Mouse (Mus musculus) embryonic stem cell, embryonic (primary cell): Measurements from ENCODE around the gene Cnksr2.

Experiments
- CTCF ChIA-PET, 4 experiments: fragments of 300-600 bp in 2 of 4; fragments of 350-600 bp in 2 of 4; sonication (Branson Sonifier 250); formaldehyde crosslinking; loops; one replicate each; lab custom pipeline; 2022; ENCODE audit warnings: inconsistent platforms in 2 of 4; lab: Charles Lee
- POLR2A ChIA-PET, 4 experiments: fragments of 300-600 bp in 2 of 4; fragments of 350-600 bp in 2 of 4; sonication (Branson Sonifier 250); formaldehyde crosslinking; loops; one replicate each; lab custom pipeline; 2022; ENCODE audit warnings: antibody characterized with exemption in 4 of 4, inconsistent platforms in 1 of 4; lab: Charles Lee

The Cnksr2 gene

DNA sequence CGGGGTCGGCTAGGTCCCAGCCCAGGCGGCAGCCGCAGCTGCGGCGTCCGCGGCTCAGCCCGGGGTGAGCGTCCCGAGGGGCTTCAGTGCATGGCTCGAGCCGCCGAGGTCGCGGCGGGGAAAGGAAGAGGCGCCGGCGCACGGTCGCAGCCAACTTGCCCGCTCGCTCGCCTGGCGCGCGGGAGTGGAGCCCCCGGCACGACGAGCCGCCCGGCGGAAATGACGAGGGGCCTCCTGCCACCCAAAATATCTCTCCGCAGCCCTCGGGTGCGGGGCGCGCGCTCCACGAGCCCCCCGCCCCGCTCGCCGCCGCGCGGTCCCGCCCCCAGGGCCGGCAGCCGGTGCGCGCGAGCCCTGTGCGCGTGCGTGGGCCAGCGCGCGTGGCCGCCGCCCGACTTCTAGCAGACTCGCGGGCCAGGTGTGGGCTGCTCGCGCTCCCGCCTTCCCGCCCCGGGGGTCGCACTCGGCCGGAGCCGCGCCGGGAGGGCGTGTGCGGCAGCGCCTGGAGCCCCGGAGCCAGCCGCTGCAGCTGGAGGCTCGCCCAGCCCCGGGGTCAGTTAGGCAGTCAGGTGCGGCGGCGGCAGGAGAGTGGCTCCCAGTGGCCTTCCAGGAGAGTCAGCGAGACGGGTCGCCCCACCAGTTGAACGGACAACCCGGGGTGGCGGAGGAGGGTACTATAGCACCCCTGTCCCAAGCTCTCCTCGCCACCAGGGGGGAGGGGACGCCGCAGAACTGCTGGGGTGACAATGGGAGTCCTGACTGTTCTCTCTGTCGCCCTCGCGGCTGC lies at the start of gene Cnksr2:
TSS of gene Cnksr2 (minus strand) at position 238 of the 787 bp plus-strand sequence.
- ChIA-PET CTCF (no interaction called here), POLR2A (no interaction called here)

DNA sequence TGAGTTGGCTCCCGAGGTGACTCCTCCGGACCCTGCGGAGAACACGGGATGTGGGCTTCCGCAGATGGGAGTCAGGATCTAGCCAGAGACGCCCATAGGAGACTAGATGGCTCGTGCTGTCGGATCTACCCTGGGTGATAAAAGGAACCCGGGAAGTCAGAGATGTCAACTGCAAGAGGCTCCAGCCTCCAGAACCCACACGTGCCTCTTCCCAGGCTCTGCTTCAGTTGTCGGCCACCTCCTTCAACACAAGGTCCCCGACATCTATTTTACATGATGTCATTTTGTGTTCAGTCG lies 698 bp upstream of the Cnksr2 start:
- ChIA-PET CTCF (no interaction called here), POLR2A (no interaction called here)

DNA sequence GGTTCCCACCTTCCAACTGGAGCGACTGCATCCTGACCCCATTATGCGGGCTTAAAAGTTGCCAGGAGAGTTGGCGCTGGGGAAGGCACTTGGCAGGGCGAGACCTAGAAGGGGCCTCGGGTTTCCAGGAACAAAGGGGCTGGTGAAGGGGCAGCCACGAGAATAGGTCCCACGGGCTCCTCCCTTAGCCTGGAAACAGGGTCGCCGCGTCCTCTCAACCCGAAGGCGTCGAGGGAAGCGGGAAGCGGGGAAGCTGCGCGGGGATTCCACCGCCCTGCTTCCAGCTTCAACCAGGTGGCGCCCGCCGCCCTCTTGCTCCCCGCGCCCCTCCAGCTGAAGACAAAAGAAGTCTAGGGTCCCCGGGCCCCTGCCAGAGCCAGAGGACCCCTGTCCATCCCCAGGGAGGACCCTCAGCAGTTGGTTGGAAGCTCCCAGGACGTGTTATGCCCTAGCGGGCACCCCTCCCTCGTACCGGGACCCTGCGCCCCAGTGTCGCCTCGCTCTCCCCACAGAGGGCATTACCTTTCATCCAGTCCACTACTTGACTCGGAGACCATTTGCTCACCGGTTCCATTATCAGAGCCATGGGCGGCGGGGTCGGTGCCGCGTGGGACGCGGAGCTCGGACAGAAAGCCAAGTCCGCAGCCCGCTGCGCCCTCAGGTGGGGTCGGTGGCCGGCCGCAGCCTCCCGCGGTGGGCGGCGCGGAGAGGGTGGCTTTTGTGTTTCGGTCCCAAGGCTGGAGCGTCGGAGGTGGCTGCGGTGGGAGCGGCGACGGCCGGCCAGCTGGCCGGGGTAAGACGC lies 638 bp downstream of the Cnksr2 start:
- CTCF ChIA-PET, result no interaction called here
- POLR2A ChIA-PET, result no interaction called here

- CTCF ChIA-PET, result no interaction called here
- POLR2A ChIA-PET, result no interaction called here
Measured at GRCm38 (mm10) chrX:158041703-158042102, 1.4 kb downstream of the Cnksr2 start.

DNA sequence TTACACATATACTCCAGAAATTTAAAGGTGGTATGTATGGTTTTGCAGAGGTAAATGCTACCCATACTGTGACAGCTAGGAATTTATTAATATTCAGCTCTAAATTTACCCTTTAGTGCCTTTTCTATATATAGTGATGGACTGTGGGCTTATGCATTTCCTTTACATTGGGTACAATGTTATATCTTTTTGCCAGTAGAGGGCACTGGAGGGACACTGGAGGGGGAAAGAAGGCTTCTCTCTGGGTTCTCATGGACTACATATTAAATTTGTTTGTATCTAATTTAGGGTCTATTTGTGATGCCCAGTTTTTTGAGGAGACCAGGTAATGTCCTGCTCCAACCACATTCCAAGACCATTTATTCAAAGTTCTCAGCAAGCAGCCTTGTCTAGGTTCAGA lies 91.4 kb downstream of the Cnksr2 start:
- ChIA-PET POLR2A (no interaction called here), CTCF (interaction anchor here in 1 of 4 experiments (1.0 kb wide), 1 partner anchor 219 kb away, joined by 6 read pairs; no protein-coding TSS in a partner anchor)

GRCm38 (mm10) chrX:157949256-157949655 lies 93.8 kb downstream of the Cnksr2 start:
- ChIA-PET POLR2A (no interaction called here), CTCF (no interaction called here)

- ChIA-PET POLR2A (no interaction called here), CTCF (no interaction called here)
Measured at GRCm38 (mm10) chrX:157945121-157945520, 98.0 kb downstream of the Cnksr2 start.

DNA sequence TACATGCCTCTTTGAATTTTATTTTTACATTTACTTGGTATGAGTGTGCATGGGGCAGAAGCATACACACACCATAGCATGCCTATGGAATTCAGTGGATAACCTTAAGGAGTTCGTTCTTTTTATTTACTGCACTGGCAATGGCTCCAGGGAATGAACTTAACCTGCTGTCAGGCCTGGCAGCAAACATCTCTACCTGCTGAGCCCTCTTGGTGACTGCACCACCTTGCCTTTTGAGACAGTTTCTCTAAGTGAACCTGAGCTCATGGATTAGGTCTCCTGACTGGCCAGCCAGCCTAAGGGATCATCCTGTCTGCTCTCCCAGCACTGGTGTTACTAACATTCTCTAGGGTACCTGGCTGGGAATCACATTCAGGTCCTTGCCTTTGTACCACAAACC lies 106.5 kb downstream of the Cnksr2 start:
- ChIA-PET CTCF (interaction anchor here in 1 of 4 experiments (0.7 kb wide), 1 partner anchor 274 kb away, joined by 3 read pairs; no protein-coding TSS in a partner anchor), POLR2A (no interaction called here)

- ChIA-PET POLR2A (no interaction called here), CTCF (no interaction called here)
Measured at GRCm38 (mm10) chrX:157920093-157920492, 123.0 kb downstream of the Cnksr2 start.

GRCm38 (mm10) chrX:157829983-157830382 lies 213.1 kb downstream of the Cnksr2 start:
- CTCF ChIA-PET, result no interaction called here
- POLR2A ChIA-PET, result no interaction called here

DNA sequence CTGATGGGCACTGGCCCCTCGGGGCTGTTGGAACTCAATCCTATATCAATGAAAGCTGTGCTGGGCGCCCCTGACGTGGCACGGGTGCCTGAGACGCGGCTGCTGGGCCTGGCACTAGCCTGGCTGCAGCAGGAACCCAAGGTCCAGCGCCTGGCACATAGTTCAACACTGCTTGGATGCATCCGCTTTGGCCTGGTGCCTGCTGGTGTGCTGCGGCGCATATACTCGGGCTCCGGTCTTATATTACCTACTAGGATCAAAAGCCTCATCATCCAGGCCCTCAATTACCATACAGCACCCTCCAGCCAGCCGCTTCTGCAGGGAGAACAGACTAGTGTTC lies 224.2 kb downstream of the Cnksr2 start:
- ChIA-PET CTCF (interaction anchor here in 1 of 4 experiments (0.8 kb wide), 1 partner anchor 87 kb away, joined by 6 read pairs; no protein-coding TSS in a partner anchor), POLR2A (no interaction called here)

GRCm38 (mm10) chrX:157818207-157818920 lies 224.7 kb downstream of the Cnksr2 start, which contains the start of gene Klhl34:
Klhl34 (plus strand) TSS chrX:157818435.
- CTCF ChIA-PET, result interaction anchor here in 2 of 4 experiments (0.8 to 1.0 kb wide), 2 partner anchors 86 kb away, joined by 3 to 6 read pairs; no protein-coding TSS in a partner anchor

GRCm38 (mm10) chrX:157817571-157818206 lies 225.4 kb downstream of the Cnksr2 start:
- ChIA-PET POLR2A (interaction anchor here in 3 of 4 experiments (0.6 to 1.2 kb wide), 3 partner anchors 9 to 63 kb away, joined by 3 read pairs; no protein-coding TSS in a partner anchor), CTCF (interaction anchor here in 3 of 4 experiments (0.6 to 1.0 kb wide), 3 partner anchors 66 to 86 kb away, joined by 3 read pairs; no protein-coding TSS in a partner anchor)

More at GRCm38 (mm10) chrX:157818207-157818920, 224.7 kb downstream of the Cnksr2 start, which contains the start of gene Klhl34:
- POLR2A ChIA-PET, result interaction anchor here in 2 of 4 experiments (0.6 to 1.0 kb wide), 2 partner anchors 10 to 63 kb away, joined by 3 read pairs; no protein-coding TSS in a partner anchor

DNA sequence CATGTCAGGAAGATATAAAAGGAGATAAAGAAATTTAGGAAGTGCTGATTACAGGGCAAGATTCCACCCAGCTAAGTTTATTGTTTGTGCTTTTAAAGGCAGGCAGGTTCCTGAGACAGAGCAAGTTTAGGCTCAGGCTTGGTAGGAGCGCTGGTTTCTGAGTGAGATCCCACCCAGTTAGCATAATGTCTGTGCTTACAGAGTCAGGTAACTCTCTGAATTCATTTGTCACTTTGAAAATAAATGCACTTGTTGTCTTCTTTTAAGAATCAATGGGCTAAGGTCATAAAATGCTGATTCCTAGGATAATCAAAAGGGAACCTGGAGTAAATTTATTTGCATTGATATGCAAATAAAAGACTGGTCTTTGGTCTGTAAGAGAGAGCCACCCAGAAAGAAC lies 233.4 kb downstream of the Cnksr2 start:
- ChIA-PET CTCF (no interaction called here), POLR2A (interaction anchor here in 1 of 4 experiments (0.9 kb wide), 1 partner anchor 64 kb away, joined by 3 read pairs; no protein-coding TSS in a partner anchor)

DNA sequence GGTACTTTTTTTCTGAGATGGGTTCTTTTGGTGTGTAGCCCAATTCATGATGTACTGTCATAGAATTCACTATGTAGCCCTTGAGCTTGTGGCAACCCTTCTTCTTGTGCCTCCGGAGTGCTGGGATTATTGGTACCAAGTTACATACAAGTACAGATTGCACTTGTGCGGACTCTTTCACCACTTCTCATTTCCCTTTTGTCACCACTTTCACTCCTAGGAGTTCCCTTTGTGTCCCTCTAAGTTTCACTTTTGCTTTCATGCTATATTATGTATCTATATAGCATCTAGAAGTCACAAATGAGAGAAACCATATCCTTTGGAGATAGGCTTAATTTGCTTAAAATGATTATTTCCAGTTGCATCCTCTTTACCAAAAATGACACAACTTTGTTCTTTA lies 241.4 kb downstream of the Cnksr2 start:
- ChIA-PET POLR2A (interaction anchor here in 1 of 4 experiments (0.7 kb wide), 1 partner anchor 749 kb away, joined by 4 read pairs; no protein-coding TSS in a partner anchor), CTCF (interaction anchor here in 1 of 4 experiments (0.6 kb wide), 1 partner anchor 494 kb away, joined by 4 read pairs; no protein-coding TSS in a partner anchor)
